Mouse (Mus musculus) right cerebral cortex, postnatal 10 days (tissue): Measurements from ENCODE around the gene Gpr22.

Experiments
- DNase-seq, 2 experiments: peaks; one replicate each; pipeline ENCODE4 v3.0.0; 2021; ENCODE audit warnings: low spot score in 2 of 2

Gene Gpr22

GRCm38 (mm10) chr12:31667187-31667586, 46.6 kb downstream of the Gpr22 start:
- DNase-seq: no peak

GRCm38 (mm10) chr12:31665999-31666398, 47.7 kb downstream of the Gpr22 start:
- no peak for DNase-seq
